Mouse (Mus musculus) midbrain, embryonic 11.5 days (tissue): ENCODE measurements around the gene Ogfod3. TPM values are rescaled to one million over a fixed set of nuclear protein-coding genes. Genes with fewer than 3 reads are reported as not detected.
A peak's percentile ranks its signal among the peaks of the same experiment; 100 is the strongest.

ENCODE experiments used
- ATAC-seq: fragments of 200-750 bp; cut with Nextera tagmentation; 2 replicates; pipeline ENCODE4 v1.8.0; 2017; ENCODE audit warnings: moderate TSS enrichment, moderate library complexity; ENCODE audit not compliant: low FRiP score
- DNase-seq: peaks from one replicate; pipeline ENCODE4 v3.0.0; 2015; ENCODE audit warnings: low spot score; ENCODE audit errors: missing footprints
- H3K27ac ChIP-seq: fragments of 300-500 bp; sonication (generic); 2 replicates; pipeline ENCODE4 v1.5.1; 2014; ENCODE audit warnings: low read depth, low read length
- H3K27me3 ChIP-seq: fragments of 300-500 bp; sonication (generic); 2 replicates; pipeline ENCODE4 v1.6.1; 2014; ENCODE audit warnings: mild to moderate bottlenecking, low read length, moderate library complexity, mixed read lengths; ENCODE audit not compliant: control insufficient read depth, insufficient read depth
- H3K36me3 ChIP-seq: fragments of 300-500 bp; sonication (generic); 2 replicates; pipeline ENCODE4 v1.6.1; 2014; ENCODE audit warnings: mild to moderate bottlenecking, low read length, moderate library complexity, mixed read lengths; ENCODE audit not compliant: control insufficient read depth, insufficient read depth
- H3K4me1 ChIP-seq: fragments of 300-500 bp; sonication (generic); 2 replicates; pipeline ENCODE4 v1.6.1; 2014; ENCODE audit warnings: low read length; ENCODE audit not compliant: control insufficient read depth, insufficient read depth
- H3K4me2 ChIP-seq: fragments of 300-500 bp; sonication (generic); 2 replicates; pipeline ENCODE4 v1.6.1; 2014; ENCODE audit warnings: mild to moderate bottlenecking, moderate library complexity
- H3K4me3 ChIP-seq: fragments of 300-500 bp; sonication (generic); 2 replicates; pipeline ENCODE4 v1.5.1; 2014; ENCODE audit warnings: low read depth, low read length
- H3K9ac ChIP-seq: fragments of 300-500 bp; sonication (generic); 2 replicates; pipeline ENCODE4 v1.6.1; 2014; ENCODE audit warnings: low read length
- H3K9me3 ChIP-seq: fragments of 300-500 bp; sonication (generic); 2 replicates; pipeline ENCODE4 v1.6.1; 2016; ENCODE audit warnings: low read length; ENCODE audit not compliant: control insufficient read depth
- WGBS: fragments of 180-500 bp; shearing (Covaris S2); extraction: QIAGEN DNeasy Blood & Tissue Kit; methylation state at CpG from one replicate; pipeline ENCODE4 v1.1.7; 2014; 5-methylcytosine and 5-hydroxymethylcytosine counted together
- polyA plus RNA-seq: library from polyadenylated mRNA; unstranded; fragments of >200 nt; fragmentation: Nextera tagmentation; extraction: Ambion mirVana; gene quantifications from 2 replicates; pipeline ENCODE4 v1.2.1, GENCODE M21; 2014

Ogfod3 gene
- 16.5 and 21.5 TPM in 2 replicates for polyA plus RNA-seq

DNA sequence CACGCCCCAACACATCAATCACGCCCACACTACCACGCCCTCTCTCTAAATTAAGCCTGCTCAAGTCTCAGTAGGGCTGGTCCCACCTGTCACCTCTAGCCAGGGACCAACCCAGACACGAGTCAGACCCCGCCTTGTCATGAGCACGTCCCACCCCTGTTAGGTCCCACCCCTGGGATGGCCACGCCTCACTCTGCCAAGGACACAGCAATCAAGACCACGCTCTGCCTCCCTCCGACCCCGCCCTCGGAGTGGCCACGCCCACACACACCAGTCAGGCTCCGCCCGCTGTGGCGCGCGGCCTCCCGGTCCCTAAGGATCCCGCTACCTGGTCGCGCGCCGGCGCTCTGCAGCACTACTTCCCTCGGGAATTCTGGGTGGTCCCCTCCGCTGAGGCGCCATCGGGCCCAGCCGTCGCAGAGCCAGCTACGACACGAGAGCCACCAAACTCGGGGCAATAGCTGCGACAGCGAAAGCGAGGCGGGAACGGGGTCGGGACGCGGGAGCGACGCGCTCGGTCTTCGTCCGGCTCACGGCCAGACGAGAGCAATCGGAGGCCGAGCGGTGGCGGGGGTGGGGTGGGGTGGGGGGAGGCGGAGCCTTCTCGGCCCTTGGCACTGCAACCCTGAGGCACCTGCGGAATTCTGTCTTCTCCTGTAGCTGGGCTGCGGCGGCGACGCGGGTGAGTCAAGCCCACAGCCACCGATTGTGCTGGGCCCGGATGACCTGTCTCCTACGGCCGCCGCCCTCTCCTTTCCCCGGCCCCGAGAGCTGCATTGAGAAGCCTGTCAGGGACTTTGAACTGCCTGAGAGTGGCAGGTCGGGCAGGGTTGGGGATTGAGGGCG is at the start of gene Ogfod3, which contains the start of gene Hexdc:
Ogfod3 (minus strand) TSS at position 551 of the 846 bp plus-strand sequence.
Hexdc (plus strand) TSS at position 273 of the 846 bp plus-strand sequence.
- no peaks in the 10 kb centered on the region for H3K9me3 ChIP-seq
- ATAC-seq = peak; percentile 98

DNA sequence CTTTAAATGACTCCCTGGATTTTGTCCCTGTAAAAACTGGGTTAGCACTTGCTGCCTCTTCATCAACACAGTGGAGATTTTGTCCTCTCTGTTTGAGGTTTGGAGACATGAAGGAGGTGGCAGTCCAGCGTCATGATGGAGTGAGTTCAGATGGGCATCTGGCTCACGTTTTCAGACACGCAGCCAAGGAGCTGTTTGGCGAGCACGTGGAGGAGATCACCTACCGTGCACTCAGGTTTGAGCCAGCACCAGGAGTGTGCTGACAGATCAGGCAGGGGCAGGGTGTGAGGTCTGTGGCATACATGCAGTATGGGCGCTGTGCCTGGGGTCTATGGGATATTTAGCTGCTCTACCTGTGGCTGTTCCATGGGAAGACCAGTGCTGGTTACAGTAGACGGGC is 45.7 kb upstream of the Ogfod3 start:
- H3K36me3 ChIP-seq = peaks cover 68% of the 10 kb centered on the region
- H3K9me3 ChIP-seq = no peaks in the 10 kb centered on the region
- 91% methylated on average over 8 of the region's 8 CpGs for WGBS
- H3K27me3 ChIP-seq = no peaks in the 10 kb centered on the region
- no peak for ATAC-seq
- H3K4me2 ChIP-seq = no peak overlapping the region
- no peak for DNase-seq
- H3K27ac ChIP-seq = no peak overlapping the region
- H3K4me3 ChIP-seq = no peak overlapping the region
- no peaks in the 10 kb centered on the region for H3K4me1 ChIP-seq
- no peak overlapping the region for H3K9ac ChIP-seq

More for the DNA sequence above, at the start of gene Ogfod3, which contains the start of gene Hexdc:
- H3K27ac ChIP-seq = peak within 1 kb of the TSS; percentile 69
- peak; percentile 100 for DNase-seq
- H3K27me3 ChIP-seq = no peaks in the 10 kb centered on the region
- H3K4me1 ChIP-seq = peaks cover 9% of the 10 kb centered on the region; the same call in 1 of the 2 replicates
- H3K9ac ChIP-seq = peak within 1 kb of the TSS; percentile 81
- H3K36me3 ChIP-seq = no peaks in the 10 kb centered on the region
- H3K4me3 ChIP-seq = peak within 1 kb of the TSS; percentile 78
- peak within 1 kb of the TSS; percentile 66 for H3K4me2 ChIP-seq
- WGBS = under 1% methylated on average over 68 of the region's 70 CpGs

DNA sequence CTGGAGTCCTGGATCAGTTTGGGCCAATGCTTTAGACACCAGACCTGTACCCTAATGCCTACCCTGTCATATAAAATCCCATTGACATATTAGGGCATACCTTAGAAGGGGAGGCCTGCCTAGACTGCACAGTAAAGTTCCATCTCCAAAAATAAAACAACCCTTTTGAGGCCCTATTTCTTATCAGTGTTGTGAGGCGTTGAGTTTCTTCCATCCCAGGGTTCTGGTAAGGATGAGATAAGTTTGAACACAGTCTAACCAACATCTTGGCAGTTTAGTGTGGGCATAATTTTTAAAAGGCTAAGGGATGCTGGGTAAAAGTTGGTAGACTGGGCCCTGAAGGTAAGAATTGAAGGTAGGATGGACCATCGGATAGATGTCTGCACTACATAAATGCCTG is 35.2 kb upstream of the Ogfod3 start:
- Histone ChIP-seq H3K4me2 (no peak overlapping the region), H3K36me3 (peaks cover 11% of the 10 kb centered on the region; the same call in 1 of the 2 replicates), H3K9ac (no peak overlapping the region), H3K27me3 (no peaks in the 10 kb centered on the region), H3K27ac (no peak overlapping the region), H3K4me1 (peaks cover 14% of the 10 kb centered on the region), H3K9me3 (no peaks in the 10 kb centered on the region), H3K4me3 (no peak overlapping the region)
- DNase-seq (no peak), ATAC-seq (no peak)
- WGBS = 96% methylated on average over 2 of the region's 2 CpGs

DNA sequence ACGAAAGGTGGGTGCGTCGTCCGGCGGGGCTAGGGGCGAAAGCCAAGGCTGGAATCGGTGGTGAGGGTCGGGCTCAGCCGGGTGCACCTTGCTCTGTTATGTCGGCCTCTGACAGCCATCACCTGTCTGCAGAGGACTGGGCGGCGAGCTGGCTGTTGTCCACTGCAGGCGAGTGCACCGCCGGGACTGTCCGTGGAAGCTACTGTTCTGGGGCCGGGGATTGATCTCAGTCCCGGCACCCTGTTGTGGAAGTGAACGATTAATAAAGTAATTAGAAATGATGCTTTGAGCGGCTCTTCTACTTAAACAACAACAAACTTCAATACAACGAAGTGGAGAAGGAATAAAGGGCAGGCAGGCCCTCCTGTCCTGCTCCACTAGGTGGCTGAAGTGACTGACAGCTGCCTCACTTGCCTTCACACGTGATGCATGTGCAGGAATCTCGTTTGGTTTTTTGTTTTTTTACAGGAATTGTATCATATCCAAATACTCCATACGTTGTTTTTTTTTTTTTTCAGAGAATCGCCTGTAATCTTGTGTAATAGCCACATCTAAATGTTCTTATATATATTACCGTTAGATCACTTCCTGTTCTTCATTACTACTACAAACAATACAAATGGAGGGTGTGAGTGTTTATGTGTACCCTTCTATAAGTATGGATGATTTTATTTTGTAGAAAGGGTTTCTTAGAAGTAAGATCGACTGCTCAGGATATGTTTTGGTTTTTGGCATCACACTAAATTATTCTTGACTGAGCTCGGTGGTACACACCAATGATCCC is 33.0 kb upstream of the Ogfod3 start:
- H3K4me2 ChIP-seq = peak overlapping the region; percentile 60
- peak overlapping the region; percentile 72 for H3K4me3 ChIP-seq
- WGBS = 5% methylated on average over 28 of the region's 28 CpGs
- peak overlapping the region; percentile 80 for H3K9ac ChIP-seq
- H3K27me3 ChIP-seq = no peaks in the 10 kb centered on the region
- ATAC-seq (peak; percentile 65; the same call in 1 of the 2 replicates), DNase-seq (no peak)
- H3K36me3 ChIP-seq = peaks cover 3% of the 10 kb centered on the region; the same call in 1 of the 2 replicates
- no peaks in the 10 kb centered on the region for H3K9me3 ChIP-seq
- H3K27ac ChIP-seq = peak overlapping the region; percentile 98
- peaks cover 14% of the 10 kb centered on the region for H3K4me1 ChIP-seq

DNA sequence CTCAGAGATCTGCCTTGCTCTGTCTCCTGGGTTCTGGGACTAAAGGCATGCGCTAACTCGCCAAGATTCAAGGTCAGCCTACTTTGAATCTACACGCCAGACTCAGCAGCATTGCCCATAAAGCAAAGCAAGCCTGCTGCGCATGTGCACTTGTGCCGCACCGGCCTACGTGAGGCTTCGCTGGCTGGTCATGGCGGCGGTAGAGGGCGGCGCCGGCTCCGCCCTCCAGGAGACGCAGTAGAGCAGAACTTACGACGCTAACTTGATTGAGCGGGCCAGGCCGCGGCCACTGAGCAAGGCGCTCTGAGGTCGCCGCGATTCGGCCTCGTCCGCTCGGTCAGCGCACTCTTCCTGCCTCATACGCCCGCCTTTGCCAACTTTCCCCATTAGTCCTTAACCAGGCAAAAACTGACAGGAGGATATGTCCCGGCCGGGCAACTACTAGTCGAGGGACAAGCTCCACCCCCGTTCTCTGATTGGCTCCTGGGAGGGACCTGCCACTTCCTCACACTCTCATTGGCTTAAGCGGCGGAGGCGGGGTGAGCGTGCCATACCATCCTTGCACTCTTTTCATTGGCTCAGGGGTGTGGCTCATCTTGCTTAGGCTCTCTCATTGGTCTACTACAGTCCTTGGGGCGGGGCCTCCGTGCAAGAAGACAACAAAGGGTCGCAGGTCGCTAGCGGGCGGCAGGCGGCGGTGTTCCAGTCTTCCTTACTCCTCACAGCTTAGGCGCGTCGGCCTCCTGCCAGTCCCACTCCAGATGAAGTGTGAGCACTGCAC is 32.2 kb upstream of the Ogfod3 start, which contains the start of gene Narf:
Narf (plus strand) TSS at position 690 of the 781 bp plus-strand sequence.
- H3K27me3 ChIP-seq = no peaks in the 10 kb centered on the region
- peak within 1 kb of the TSS; percentile 72 for H3K4me3 ChIP-seq
- peak; percentile 100 for ATAC-seq
- peak; percentile 99 for DNase-seq
- H3K9ac ChIP-seq = peak within 1 kb of the TSS; percentile 87
- peaks cover 14% of the 10 kb centered on the region for H3K4me1 ChIP-seq
- H3K4me2 ChIP-seq = peak within 1 kb of the TSS; percentile 60
- peak within 1 kb of the TSS; percentile 98 for H3K27ac ChIP-seq
- WGBS = under 1% methylated on average over 50 of the region's 50 CpGs
- H3K9me3 ChIP-seq = no peaks in the 10 kb centered on the region
- H3K36me3 ChIP-seq = no peaks in the 10 kb centered on the region

DNA sequence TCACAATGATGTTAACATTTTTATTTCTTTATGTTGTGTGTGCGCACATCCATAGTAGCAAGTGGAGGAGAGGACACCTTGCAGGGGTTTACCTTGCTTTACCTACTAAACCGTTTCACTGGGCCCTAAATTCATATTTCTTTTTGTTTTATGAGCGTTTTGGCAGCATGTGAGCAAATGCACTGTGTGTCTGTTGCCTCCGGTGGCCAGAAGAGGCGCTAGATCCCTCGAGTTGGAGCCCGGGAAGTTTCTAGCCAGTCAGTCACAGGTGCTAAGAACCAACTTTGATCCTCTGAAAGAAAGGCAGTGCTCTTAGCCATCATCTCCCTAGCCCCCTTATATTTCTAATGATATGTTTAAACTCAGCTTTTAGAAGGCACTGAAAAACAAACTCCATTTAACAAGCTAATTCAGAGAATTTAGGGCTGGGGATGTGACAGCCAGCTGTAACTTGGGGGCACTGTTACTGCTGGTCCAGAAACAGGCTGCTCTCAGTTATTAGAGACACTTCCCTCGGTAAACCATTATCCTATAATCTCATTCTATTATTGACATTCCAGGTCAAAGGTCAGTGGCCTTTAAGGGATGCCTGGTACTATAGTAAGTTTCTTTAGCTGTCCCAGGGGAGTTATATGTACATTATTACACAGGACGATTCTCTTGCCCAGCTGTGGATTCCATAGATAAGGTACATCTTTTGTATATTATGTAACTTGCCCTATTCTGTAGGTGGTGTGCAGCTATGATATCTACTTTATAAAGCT is 31.1 kb upstream of the Ogfod3 start:
- ATAC-seq = no peak

DNA sequence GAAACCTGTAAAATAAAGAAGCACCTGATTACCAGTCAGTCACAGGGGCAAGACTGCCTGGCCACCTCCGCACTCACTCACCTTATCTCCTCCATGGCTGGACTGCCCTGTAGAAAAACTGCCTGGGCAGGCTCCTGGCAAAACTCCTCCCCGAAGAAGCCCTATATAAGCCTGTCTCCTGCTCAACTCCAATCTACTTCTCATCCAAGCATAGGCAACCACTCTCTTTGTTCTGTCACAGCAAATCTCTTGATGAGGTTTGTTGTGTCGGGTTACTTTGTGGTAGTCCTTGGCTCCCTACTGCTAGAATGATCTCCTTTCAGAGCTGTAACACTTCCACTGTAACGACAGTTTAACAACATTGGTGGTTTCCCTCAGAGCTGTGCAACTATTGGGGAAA is 28.2 kb upstream of the Ogfod3 start:
- Histone ChIP-seq H3K36me3 (no peaks in the 10 kb centered on the region), H3K4me3 (no peak overlapping the region), H3K9me3 (no peaks in the 10 kb centered on the region), H3K4me1 (peaks cover 16% of the 10 kb centered on the region), H3K4me2 (no peak overlapping the region), H3K27ac (no peak overlapping the region), H3K27me3 (no peaks in the 10 kb centered on the region), H3K9ac (no peak overlapping the region)
- WGBS = 38% methylated on average over 4 of the region's 4 CpGs
- DNase-seq (peak; percentile 17), ATAC-seq (no peak)

More for the DNA sequence above, 31.1 kb upstream of the Ogfod3 start:
- peaks cover 14% of the 10 kb centered on the region for H3K4me1 ChIP-seq
- H3K27me3 ChIP-seq = no peaks in the 10 kb centered on the region
- no peaks in the 10 kb centered on the region for H3K36me3 ChIP-seq
- H3K9me3 ChIP-seq = no peaks in the 10 kb centered on the region
- H3K4me3 ChIP-seq = no peak overlapping the region; the same call in 1 of the 2 replicates
- H3K4me2 ChIP-seq = peak overlapping the region; percentile 60
- WGBS = 24% methylated on average over 9 of the region's 9 CpGs
- DNase-seq = peak; percentile 90
- no peak overlapping the region for H3K9ac ChIP-seq
- H3K27ac ChIP-seq = peak overlapping the region; percentile 98
